Mouse (Mus musculus) ovary, adult 18-20 months (tissue): ENCODE data around the gene Arid1b.

Source experiments
- DNase-seq: peaks from one replicate; pipeline ENCODE4 v3.0.0; 2022; ENCODE audit warnings: low spot score, mixed read lengths

Gene Arid1b

DNA sequence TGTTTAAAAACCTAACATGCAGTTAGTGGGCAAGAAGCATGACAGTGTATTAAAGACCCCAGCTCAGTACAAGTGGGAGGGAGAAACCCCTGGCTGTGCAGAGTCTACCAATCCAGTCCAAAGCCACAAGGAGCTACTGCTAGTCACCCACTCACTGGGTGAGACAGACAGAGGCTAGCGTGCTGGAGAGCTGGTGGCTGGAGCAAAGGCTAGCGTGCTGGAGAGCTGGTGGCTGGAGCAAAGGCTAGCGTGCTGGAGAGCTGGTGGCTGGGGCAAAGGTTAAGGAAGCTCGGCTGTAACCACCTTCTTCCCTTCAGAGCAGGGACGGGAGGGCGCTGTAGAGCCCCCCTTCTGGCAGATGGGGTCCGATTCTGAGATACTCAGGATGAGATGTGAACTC is 320.6 kb downstream of the Arid1b start:
- DNase-seq = no peak

DNA sequence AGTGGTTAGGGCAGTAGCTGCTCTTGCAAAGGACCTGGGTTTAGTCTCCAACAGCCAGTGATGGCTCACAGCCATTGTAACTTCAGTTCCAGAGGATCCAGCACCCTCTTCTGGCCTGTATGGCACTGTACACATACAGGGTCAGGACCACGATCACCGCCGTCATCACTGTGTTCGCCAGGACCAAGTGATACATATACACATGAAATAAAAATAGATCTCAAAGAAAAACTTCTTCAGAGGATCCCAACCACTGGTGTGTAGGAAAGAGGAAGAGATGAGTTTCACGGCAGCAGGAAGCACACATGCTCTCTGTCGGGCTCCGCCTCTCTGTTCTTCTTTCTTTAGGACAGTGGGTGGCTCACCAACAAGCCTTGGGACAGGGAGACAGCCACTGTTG is 322.4 kb downstream of the Arid1b start:
- DNase-seq = no peak

DNA sequence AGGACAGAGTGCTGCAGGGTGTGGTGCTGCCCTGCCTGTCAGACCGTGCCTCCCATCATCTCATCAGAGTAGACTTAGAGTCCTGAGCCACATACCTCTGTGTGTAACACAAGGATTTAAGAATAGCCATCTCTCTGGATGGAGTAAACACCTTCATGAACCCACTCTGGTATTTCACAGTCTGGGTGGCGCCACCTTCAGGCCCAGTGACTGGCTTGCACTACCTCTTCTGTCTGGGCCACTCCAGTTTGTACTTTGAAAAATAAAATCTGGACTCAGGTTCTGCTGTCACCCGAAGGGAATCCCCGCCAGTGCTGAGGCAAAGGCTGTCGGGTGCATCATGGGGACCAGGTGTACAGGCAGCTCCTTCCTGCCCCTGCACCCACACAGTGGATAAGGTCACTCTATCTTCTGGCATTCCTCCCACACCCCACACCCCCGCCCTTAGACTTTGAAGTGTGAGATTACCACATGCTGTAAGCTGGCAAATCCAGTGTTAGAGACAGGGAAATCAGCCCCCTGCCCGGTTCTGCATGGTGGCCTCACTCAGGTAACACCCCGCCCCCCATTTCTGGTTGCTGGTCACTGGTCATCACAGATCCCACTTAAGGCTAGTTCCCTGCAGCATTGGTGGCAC is 327.6 kb downstream of the Arid1b start:
- DNase-seq = no peak

DNA sequence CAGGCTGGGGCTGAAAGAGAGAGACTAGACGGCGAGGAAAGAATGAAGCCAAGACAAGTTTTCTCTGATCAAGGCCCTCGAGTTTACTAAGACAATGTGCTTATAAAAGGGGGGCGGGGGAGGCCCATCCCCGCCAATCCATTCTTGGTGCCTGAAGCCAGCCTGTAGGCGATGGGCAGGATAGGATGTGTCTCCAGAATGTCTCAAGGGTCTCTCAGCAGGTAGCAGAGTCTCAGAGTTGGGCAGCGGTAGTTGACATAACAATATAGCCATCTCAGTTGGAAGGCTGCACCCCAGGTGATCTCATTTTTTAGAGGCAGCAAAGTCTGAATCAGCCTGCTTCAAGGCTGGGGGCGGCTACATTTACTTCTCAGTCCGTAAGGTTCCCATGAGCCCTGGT is 328.5 kb downstream of the Arid1b start:
- DNase-seq = no peak

DNA sequence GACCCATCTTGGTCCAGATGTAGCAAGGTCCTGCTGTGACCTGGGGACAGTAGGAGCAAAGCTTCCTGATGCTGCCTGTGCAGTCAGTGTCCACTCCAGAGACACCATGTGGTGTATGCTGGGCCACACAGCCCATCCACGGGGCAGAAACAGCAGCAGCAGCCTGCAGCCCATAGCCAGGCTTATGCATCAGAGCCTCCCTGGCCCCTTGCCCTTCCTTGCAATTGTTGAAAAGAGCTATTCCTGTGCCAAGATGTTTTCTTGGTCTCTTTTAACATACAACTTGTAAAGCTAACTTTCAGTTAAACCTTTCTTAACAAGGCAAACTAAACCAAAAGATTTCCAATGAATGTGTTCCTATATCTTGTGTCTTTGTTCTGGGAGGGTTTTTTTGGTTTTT is 329.6 kb downstream of the Arid1b start:
- no peak for DNase-seq

DNA sequence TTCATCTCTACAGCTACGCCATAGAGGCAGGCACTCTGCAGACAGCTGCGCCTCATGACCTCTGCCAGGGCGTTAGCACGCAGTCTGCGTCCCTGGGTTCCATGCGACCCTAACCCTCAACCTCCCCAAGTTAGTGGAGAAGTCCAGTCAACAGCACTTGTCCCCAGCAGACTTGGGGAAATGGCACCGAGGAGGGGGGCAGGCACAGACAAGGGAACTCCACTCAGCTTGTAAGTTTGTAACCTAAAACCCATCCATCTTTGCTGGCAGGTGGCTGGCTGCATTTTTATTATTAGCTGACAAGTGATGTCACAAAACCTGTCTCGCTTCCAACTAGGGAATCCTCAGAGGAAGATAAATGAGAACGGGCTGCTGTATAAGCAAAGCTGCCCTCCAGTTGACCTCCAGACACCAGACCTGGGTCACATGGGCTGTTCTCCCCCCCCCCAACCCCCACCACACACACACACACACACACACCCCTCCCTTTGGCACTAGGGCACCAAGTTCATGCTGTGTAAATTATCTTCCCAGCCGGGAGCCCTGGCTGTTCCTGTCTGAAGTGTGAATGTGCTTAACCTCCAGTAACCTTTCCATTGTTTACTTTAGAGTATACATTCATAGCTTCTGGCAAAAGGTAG is 330.2 kb downstream of the Arid1b start:
- no peak for DNase-seq

DNA sequence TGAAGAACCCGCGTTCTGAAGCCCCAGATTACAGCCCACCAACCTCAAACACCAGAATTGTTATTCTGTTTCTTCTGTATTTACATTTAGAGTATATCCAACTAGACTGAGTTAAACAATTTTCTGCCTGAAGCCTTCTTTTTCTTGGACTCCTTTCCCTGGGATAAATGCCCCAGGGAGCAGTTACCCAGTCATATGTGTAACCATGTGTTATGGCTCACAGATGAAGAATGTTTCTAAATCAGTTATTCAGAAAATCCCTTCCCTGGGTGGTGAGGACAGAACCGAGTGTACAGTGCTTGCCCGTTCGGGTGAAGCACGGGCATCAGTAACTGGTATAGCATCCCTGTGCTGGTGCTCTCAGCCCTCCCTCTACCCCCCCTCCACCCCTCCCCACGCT is 332.6 kb downstream of the Arid1b start:
- DNase-seq = no peak

DNA sequence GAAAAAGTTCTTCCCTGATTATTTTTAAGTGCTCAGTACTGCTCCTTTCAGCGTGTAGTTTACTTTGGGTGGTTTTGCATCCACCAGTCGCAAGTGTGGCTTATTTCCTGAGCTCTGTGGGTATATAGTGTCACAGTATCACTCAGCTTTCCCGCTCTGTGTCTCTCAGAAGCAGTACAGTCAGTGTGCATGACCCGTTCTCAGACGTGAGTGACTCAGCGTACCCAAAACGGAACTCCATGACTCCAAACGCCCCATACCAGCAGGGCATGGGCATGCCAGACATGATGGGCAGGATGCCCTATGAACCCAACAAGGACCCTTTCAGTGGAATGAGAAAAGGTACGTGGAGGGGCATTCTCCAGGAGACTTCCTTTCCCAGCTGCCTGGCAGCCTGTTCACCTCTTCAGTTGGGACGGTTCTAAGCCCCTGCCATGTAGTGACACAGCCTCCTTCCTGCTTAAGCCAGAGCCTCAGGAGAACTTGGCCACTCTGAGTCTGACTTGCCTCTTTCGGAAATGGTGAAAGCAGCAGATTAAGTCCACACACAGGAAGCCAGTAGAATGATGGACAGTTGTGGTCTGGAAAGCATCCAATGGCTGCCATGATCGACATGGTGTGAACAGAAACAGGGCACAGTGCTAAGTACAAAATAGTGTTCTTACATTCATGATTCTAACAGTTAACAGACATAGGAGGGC is 333.5 kb downstream of the Arid1b start:
- no peak for DNase-seq

DNA sequence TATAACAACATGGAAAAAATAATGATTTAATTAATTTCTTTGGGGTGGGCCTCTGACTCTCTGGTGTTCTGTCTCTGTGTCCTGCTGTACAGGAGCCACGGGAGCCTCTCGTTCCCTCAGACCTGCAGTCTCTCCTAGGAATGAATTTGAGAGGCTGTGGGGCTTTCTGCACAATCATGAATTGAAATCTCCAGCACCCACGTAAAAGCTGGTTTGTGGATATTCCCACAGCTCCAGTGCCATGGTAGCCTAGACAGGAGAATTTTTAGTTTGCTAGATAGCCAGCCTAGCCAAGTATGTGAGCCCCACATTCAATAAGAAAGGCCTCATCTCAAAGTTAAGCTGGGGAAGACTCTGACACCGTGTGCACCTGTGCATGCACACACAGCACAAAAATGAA is 335.3 kb downstream of the Arid1b start:
- no peak for DNase-seq

DNA sequence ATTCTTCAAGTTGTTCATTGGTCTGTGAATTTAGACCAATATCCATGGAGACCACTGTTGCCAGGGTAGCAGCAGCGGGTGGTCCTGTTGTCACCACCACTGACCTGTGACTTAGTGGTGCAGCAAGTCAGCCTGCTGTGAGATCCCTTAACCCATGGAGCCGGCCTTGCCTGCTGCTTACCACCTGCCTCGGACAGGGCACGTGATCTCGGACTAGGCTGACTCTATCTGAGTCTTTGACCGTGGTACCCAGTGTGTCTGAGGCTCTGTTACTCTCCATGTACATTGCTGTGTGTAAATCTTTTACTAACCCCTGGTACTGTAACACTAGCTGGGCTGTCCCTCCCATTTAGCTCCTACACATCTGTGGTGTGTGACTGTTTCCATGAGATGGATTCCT is 335.9 kb downstream of the Arid1b start:
- DNase-seq = no peak

DNA sequence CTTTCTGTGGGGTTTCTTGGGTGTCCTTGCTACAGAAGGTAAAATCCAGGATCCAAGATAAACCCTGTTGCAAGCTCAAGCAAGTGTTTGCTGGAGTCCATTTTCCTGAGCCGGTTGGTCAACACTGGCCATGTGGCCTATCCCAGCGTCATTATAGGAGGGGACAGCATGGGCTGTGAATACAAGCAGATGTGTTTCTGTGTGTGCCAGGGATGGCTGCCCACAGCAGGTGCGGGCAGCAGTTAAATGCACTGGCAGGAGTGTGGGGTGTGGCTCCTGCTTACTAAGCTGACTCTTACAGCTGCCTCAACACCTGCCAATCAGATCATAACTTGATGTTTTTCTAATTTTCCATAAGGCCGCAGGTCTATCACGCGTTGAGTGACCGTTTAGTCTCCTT is 336.5 kb downstream of the Arid1b start:
- no peak for DNase-seq

DNA sequence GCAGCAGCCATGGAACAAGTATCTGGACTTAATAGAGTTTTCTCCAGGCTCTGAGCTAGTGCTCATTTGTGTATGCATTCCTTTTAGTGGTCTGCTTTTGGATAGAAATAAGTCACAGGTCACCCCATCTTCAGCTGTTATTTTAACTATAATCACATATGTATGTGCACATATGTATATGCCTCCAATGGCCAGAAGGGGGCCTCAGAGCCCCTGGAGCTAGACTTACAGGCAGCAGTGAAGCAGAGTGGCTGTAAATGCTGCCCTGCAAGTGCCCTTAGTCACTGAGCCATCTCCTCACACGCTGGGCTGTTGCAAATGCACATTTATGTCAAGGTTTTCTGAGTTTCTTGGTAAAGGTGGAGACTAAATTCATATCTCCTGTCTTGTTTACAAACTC is 337.3 kb downstream of the Arid1b start:
- no peak for DNase-seq

DNA sequence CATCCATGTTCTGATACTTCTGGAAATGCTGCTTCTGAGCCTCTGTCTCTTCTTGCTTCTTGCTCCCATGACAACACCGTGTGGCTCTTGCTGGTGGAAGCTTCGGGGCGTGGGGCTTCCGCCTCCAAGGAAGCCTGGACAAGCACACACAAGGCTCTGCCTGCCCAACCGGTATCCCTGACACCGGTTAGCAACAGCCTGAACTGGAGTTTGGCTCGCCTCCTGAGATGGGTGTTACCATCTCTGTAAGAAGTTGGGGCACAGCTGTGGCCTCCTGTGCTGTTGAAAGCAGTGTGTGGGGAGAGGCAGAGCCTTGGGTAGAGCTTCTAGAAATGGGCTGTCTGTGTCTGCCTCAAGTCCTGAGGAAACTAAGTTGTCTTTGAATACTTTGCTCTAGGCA is 340.4 kb downstream of the Arid1b start:
- no peak for DNase-seq

DNA sequence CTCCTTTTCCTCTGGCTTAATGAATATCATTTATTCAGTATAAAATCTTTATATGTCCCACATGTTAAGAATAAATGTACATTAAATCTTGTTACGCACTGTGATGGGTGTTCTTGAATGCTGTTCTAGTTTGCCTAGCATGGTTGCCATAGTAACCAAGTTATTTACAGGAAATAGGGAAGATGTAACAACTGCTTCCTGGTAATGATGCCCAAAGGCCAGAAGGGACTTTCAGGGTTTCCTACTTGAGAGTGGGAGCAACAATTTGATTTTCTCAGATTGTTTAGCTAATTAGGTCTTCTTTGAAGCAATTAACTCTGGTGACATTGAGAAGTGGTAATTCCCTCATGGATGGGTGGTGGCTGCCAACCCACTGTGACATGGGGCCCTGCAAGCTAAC is 350.3 kb downstream of the Arid1b start:
- no peak for DNase-seq

DNA sequence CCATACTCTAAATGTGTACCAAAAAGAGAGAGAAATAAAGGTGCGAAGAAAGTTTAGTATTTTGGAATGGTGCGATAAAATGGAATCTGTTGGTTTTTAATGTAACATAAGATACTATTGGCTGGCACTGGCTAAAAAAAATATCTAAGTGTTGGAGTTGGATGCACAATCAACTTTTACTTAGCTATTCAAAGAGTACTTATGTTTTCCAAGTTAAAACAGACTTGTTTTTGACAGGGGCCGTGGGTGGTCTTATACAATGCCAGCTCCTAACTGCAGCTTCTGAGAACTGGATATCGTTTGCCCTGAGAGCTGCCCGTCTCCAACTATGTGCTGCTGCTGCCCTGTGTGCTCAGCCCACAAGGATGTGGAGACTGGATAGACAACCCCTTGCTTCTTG is 351.7 kb downstream of the Arid1b start:
- DNase-seq = no peak

DNA sequence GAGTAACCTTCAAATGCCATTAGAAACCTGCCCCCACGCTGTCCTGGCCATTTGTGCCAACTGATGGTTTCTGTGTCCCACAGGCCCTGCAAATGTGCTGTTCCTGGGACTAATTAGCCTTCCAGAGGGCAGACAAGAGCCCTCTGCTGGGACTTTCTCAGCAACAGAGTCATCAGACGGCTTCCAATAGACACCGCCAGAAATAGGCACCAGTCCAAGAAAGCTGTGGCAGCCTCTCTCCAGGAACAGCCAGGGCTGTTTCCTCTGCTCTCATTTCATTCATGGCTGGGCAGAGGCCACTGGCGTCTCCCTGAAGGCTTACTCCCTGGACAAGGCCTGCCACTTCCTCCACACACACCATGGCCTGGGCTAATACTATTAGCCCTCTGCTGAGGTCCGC is 358.8 kb downstream of the Arid1b start:
- no peak for DNase-seq

DNA sequence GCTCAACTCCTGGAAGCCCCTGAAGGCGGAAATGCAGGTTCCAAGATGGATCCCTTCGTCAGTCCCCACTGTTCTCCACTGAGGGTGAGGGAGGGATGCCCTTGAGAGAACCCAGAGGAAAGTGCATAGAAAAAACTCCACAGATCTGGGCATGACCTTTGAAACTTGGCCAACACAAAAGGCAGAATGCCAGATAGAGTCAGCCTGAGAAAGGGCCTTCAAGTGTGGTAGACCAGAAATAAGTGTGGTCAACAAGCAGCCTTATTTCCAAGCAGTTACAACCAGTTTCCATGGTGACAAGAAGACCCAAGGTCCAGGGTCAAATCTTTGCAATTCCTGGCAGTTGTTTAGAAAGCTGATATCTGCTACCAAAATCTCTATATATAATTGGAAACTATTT is 366.6 kb downstream of the Arid1b start:
- DNase-seq = peak; percentile 82

DNA sequence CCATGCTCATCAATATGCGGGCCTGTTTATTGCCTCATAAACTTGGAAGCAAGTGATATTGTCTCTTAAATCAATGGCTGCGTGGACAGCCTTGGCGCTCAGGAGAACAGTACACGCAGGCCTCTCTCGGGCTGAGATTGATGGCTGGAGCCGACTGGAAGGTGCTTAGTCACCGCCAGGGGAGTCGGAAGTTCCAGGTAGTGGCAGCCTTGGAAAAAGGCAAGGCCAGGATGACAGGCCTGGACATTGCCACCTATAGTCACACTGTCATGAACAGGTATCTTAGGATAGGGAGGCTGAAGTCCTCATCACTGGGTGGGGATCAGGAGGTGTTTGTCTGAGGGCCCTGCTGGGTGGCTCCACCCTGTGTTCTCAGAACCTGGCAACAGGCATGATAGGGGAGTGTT is 371.9 kb downstream of the Arid1b start:
- no peak for DNase-seq

DNA sequence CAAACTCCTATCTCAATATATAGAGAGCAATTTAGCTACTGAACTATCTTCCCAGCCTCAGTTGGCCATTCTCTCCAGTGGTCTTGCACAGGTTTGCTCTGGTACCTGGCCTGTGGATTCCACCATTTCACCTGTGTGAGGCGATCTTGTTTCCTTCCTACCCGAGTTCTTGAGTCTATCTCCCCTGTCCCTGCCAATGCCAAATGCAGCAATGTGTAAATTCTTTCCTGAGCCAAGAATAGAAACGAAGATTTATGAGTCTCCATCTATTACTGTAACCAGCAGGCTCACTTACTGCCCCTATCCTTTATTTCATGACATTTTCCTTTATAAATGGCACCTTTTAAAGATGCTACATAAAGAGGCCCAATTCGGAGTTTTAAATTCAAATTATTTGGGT is 376.9 kb downstream of the Arid1b start:
- DNase-seq = no peak

DNA sequence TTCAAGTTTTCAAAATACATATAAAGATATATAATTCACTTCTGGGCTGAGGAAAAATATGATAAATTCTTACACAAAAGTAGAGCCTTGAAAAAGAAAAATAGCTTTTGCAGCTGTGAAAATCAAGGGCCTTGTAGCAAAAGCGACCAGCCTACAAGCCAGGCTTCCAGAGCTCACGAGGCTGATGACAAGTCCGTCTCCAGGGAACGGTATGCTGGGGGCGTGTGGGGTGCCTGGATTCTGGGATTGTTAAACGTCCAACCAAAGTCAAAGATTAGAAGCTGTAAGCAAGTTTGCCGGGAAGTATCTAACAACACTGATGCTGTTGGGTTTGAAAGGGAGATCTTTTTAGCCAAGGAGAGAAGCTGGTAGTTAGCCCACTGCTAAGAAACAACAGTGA is 377.4 kb downstream of the Arid1b start:
- no peak for DNase-seq

DNA sequence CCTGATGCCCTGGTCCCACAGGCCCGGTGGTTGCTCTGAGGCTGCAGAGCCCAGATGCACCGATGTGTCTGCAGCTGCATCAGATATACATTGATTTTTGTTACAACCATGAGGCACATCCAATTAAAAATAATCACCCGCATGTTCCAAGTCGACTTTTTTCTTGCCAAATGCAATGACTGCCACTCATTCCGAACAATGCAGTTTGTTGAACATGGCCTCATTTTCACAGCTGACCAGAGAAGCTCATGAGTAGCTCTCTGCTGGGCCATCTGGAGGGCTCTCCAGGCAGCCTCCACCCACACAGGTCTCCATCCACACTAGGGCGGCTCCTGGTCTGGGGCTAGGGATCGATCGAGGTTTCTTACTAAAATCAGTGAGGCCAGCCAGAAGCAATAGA is 378.8 kb downstream of the Arid1b start:
- no peak for DNase-seq

DNA sequence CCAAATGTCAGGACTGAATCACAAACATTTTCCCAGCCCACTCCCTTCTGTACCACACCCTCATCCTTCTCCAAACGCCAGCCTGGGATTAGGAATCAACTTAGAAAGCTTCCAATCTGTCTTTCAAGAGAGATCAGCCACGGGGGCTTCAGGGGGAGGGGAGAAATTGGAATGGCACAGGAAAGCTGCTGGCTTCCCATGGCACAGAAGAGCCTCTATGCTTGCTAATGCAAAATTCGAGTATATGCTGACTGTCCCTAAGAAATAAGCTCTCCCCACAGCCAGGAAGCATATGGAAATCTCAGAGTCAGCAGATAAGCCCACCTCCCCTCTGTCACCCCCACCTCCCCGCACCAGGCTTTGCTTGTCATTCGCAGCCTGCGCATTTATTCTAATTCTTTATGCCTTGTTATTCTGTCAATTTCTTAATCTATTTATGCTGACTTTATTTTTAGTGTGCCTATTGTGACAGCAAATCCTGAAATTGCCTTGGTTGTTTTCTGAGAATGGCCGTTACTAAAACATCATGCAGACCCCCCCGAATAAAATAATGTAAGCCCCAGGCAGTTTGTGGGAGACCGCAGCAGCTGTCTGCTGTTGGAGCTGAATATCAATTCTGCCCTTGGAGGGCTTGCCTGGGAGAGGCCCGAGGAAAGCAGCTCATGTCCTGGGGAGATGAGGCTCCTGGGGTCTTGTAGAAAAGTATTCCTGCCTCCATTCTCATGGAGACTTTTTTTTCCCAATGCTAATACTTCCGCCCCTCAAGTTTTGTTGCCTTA is 383.2 kb downstream of the Arid1b start:
- DNase-seq = no peak

DNA sequence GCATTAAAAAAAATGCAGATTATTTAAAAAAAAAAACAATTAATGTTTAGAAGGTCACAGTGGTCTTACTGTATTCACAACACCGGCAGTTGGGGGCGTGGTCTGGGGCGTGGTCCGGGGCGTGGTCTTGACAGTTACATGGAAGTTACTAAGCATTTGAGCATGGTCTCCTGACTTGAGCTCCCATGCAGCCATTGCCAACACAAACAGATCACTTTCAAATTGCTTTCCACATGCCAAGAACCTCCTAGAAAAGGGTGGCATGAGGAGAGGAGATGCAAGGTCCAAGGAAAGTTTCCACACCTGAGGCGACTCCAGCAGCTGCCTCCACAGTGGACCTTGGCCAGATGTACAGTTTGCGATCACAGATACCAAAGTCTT is 383.8 kb downstream of the Arid1b start:
- DNase-seq = no peak
